Mouse (Mus musculus): ENCODE data around the gene Fap.

Gene Fap

GRCm38 (mm10) chr2:62526399-62526798, 47.5 kb downstream of the Fap start:
- no peak for DNase-seq (ENCODE audit: low spot score in 2 of 2)

- no peak for DNase-seq (ENCODE audit: low spot score in 2 of 2)
Observed at GRCm38 (mm10) chr2:62517790-62518189, 56.1 kb downstream of the Fap start.

- no peak for DNase-seq (ENCODE audit: low spot score in 2 of 2)
Observed at GRCm38 (mm10) chr2:62514477-62514876, 59.4 kb downstream of the Fap start.

GRCm38 (mm10) chr2:62513477-62513876, 60.4 kb downstream of the Fap start:
- DNase-seq (ENCODE audit: low spot score in 2 of 2) = peak; percentile 40

- DNase-seq (ENCODE audit: low spot score in 2 of 2) = no peak
Observed at GRCm38 (mm10) chr2:62507130-62507529, 66.7 kb downstream of the Fap start.

GRCm38 (mm10) chr2:62506441-62506840, 67.4 kb downstream of the Fap start:
- no peak for DNase-seq (ENCODE audit: low spot score in 2 of 2)

- DNase-seq (ENCODE audit: low spot score in 2 of 2) = no peak
Observed at GRCm38 (mm10) chr2:62504269-62504796, 69.5 kb downstream of the Fap start.

- no peak for DNase-seq (ENCODE audit: low spot score in 2 of 2)
Observed at GRCm38 (mm10) chr2:62503326-62503725, 70.5 kb downstream of the Fap start.

GRCm38 (mm10) chr2:62502516-62502915, 71.4 kb downstream of the Fap start:
- no peak for DNase-seq (ENCODE audit: low spot score in 2 of 2)

- no peak for DNase-seq (ENCODE audit: low spot score in 2 of 2)
Observed at GRCm38 (mm10) chr2:62498821-62499220, 75.1 kb downstream of the Fap start.

- DNase-seq (ENCODE audit: low spot score in 2 of 2) = no peak
Observed at GRCm38 (mm10) chr2:62498086-62498485, 75.8 kb downstream of the Fap start.

GRCm38 (mm10) chr2:62497333-62498002, 76.4 kb downstream of the Fap start:
- DNase-seq (ENCODE audit: low spot score in 2 of 2) = no peak

- no peak for DNase-seq (ENCODE audit: low spot score in 2 of 2)
Observed at GRCm38 (mm10) chr2:62495407-62495806, 78.5 kb downstream of the Fap start.

- no peak for DNase-seq (ENCODE audit: low spot score in 2 of 2)
Observed at GRCm38 (mm10) chr2:62489832-62490231, 84.0 kb downstream of the Fap start.

- no peak for DNase-seq (ENCODE audit: low spot score in 2 of 2)
Observed at GRCm38 (mm10) chr2:62484906-62485305, 89.0 kb downstream of the Fap start.

GRCm38 (mm10) chr2:62483550-62483949, 90.3 kb downstream of the Fap start, which contains the start of gene Gcg:
Gcg (minus strand) TSS chr2:62483650.
- no peak for DNase-seq (ENCODE audit: low spot score in 2 of 2)

GRCm38 (mm10) chr2:62480285-62481198, 93.3 kb downstream of the Fap start:
- DNase-seq (ENCODE audit: low spot score in 2 of 2) = no peak

- DNase-seq (ENCODE audit: low spot score in 2 of 2) = no peak
Observed at GRCm38 (mm10) chr2:62469551-62469950, 104.3 kb downstream of the Fap start.

- DNase-seq (ENCODE audit: low spot score in 2 of 2) = no peak
Observed at GRCm38 (mm10) chr2:62463287-62463686, 110.6 kb downstream of the Fap start.

GRCm38 (mm10) chr2:62462174-62462573, 111.7 kb downstream of the Fap start:
- DNase-seq (ENCODE audit: low spot score in 2 of 2) = no peak

GRCm38 (mm10) chr2:62460815-62461450, 112.9 kb downstream of the Fap start:
- no peak for DNase-seq (ENCODE audit: low spot score in 2 of 2)

- peak in 1 of 2 experiments; percentile 15 for DNase-seq (ENCODE audit: low spot score in 2 of 2)
Observed at GRCm38 (mm10) chr2:62460231-62460710, 113.6 kb downstream of the Fap start.

All from frontal cortex, postnatal 10 days (tissue).